Mouse (Mus musculus) embryonic facial prominence, embryonic 14.5 days (tissue): ENCODE measurements around the gene 2410004P03Rik. TPM values are rescaled to one million over a fixed set of nuclear protein-coding genes. Genes with fewer than 3 reads are reported as not detected.

ENCODE experiments used
- polyA plus RNA-seq: library from polyadenylated mRNA; unstranded; fragments of >200 nt; fragmentation: Nextera tagmentation; extraction: Ambion mirVana; gene quantifications from 2 replicates; pipeline ENCODE4 v1.2.1, GENCODE M21; 2014

The 2410004P03Rik gene
- polyA plus RNA-seq, 1 experiment from 2014 or later: 3.8 TPM

Other genes with a start within 250 kb of the 2410004P03Rik start
- gene Greb1, start 210.8 kb downstream of the 2410004P03Rik start, polyA plus RNA-seq: 1.3 TPM in 2 replicates
- 51.9 and 54.3 TPM in 2 replicates for gene E2f6, start 200.8 kb downstream of the 2410004P03Rik start, polyA plus RNA-seq
- 19.6 and 23.5 TPM in 2 replicates for gene Rock2, start 116.8 kb downstream of the 2410004P03Rik start, polyA plus RNA-seq
- 12.3 and 13.1 TPM in 2 replicates for gene Pqlc3, start 11.3 kb downstream of the 2410004P03Rik start, polyA plus RNA-seq
- gene Kcnf1, start 165.2 kb upstream of the 2410004P03Rik start, polyA plus RNA-seq: 0.28 and 0.32 TPM in 2 replicates